Mouse (Mus musculus): ENCODE measurements at regions not wholly inside any gene's neighbourhood (a gene's known extent, or its start where the extent isn't known, plus 50 kb on each side); places are given as distances from the start of the nearest gene placed in this dataset.
A peak's percentile ranks its signal among the peaks of the same experiment; 100 is the strongest.

GRCm38 (mm10) chr17:47189770-47190169 lies 178.9 kb upstream of the Mrps10 start:
- Histone ChIP-seq H3K27ac (replicated peaks; ENCODE audit: low read depth, low read length) (no peak overlapping the region), H3K4me3 (ENCODE audit: insufficient read depth, low read depth, low read length) (no peak overlapping the region), H3K4me1 (ENCODE audit: control insufficient read depth, insufficient read depth, insufficient read length, low read length) (no peaks in the 10 kb centered on the region)

GRCm38 (mm10) chr17:47184148-47184547 lies 173.8 kb upstream of the Ubr2 start:
- peak overlapping the region; percentile 79 for H3K27ac ChIP-seq (replicated peaks; ENCODE audit: low read depth, low read length)
- no peak overlapping the region for H3K4me3 ChIP-seq (ENCODE audit: insufficient read depth, low read depth, low read length)
- no peaks in the 10 kb centered on the region; the same call in 1 of the 2 replicates for H3K4me1 ChIP-seq (ENCODE audit: control insufficient read depth, insufficient read depth, insufficient read length, low read length)

GRCm38 (mm10) chr17:47182118-47182517 lies 171.8 kb upstream of the Ubr2 start:
- H3K4me3 ChIP-seq (ENCODE audit: insufficient read depth, low read depth, low read length), result no peak overlapping the region
- H3K4me1 ChIP-seq (ENCODE audit: control insufficient read depth, insufficient read depth, insufficient read length, low read length), result no peaks in the 10 kb centered on the region; the same call in 1 of the 2 replicates
- peak overlapping the region; percentile 29; the same call in 1 of the 2 replicates for H3K27ac ChIP-seq (replicated peaks; ENCODE audit: low read depth, low read length)

GRCm38 (mm10) chr17:47179410-47179809 lies 169.1 kb upstream of the Ubr2 start:
- no peak overlapping the region for H3K27ac ChIP-seq (replicated peaks; ENCODE audit: low read depth, low read length)
- no peak overlapping the region for H3K4me3 ChIP-seq (ENCODE audit: insufficient read depth, low read depth, low read length)
- H3K4me1 ChIP-seq (ENCODE audit: control insufficient read depth, insufficient read depth, insufficient read length, low read length), result no peaks in the 10 kb centered on the region; the same call in 1 of the 2 replicates

- H3K27ac ChIP-seq (replicated peaks; ENCODE audit: low read depth, low read length), result no peak overlapping the region
Measured at GRCm38 (mm10) chr17:47178705-47179104, 168.3 kb upstream of the Ubr2 start.

GRCm38 (mm10) chr17:47177671-47178246 lies 167.4 kb upstream of the Ubr2 start:
- H3K4me3 ChIP-seq (ENCODE audit: insufficient read depth, low read depth, low read length), result no peak overlapping the region
- H3K27ac ChIP-seq (replicated peaks; ENCODE audit: low read depth, low read length), result no peak overlapping the region
- no peaks in the 10 kb centered on the region; the same call in 1 of the 2 replicates for H3K4me1 ChIP-seq (ENCODE audit: control insufficient read depth, insufficient read depth, insufficient read length, low read length)

More at GRCm38 (mm10) chr17:47178705-47179104, 168.3 kb upstream of the Ubr2 start:
- Histone ChIP-seq H3K4me3 (ENCODE audit: insufficient read depth, low read depth, low read length) (no peak overlapping the region), H3K4me1 (ENCODE audit: control insufficient read depth, insufficient read depth, insufficient read length, low read length) (no peaks in the 10 kb centered on the region; the same call in 1 of the 2 replicates)

- Histone ChIP-seq H3K4me1 (ENCODE audit: control insufficient read depth, insufficient read depth, insufficient read length, low read length) (no peaks in the 10 kb centered on the region), H3K27ac (replicated peaks; ENCODE audit: low read depth, low read length) (no peak overlapping the region)
Measured at GRCm38 (mm10) chr17:47176328-47176727, 166.0 kb upstream of the Ubr2 start.

GRCm38 (mm10) chr17:47174748-47175215 lies 164.4 kb upstream of the Ubr2 start:
- H3K4me3 ChIP-seq (ENCODE audit: insufficient read depth, low read depth, low read length), result peak overlapping the region; percentile 69
- no peaks in the 10 kb centered on the region for H3K4me1 ChIP-seq (ENCODE audit: control insufficient read depth, insufficient read depth, insufficient read length, low read length)
- H3K27ac ChIP-seq (replicated peaks; ENCODE audit: low read depth, low read length), result peak overlapping the region; percentile 53

More at GRCm38 (mm10) chr17:47176328-47176727, 166.0 kb upstream of the Ubr2 start:
- H3K4me3 ChIP-seq (ENCODE audit: insufficient read depth, low read depth, low read length), result no peak overlapping the region

- H3K27ac ChIP-seq (replicated peaks; ENCODE audit: low read depth, low read length), result no peak overlapping the region
- no peaks in the 10 kb centered on the region for H3K4me1 ChIP-seq (ENCODE audit: control insufficient read depth, insufficient read depth, insufficient read length, low read length)
- H3K4me3 ChIP-seq (ENCODE audit: insufficient read depth, low read depth, low read length), result no peak overlapping the region
Measured at GRCm38 (mm10) chr17:47171801-47172200, 161.4 kb upstream of the Ubr2 start.

GRCm38 (mm10) chr17:47170978-47171593 lies 160.7 kb upstream of the Ubr2 start:
- no peak overlapping the region for H3K4me3 ChIP-seq (ENCODE audit: insufficient read depth, low read depth, low read length)
- H3K27ac ChIP-seq (replicated peaks; ENCODE audit: low read depth, low read length), result no peak overlapping the region

GRCm38 (mm10) chr17:47168105-47168504 lies 157.7 kb upstream of the Ubr2 start:
- Histone ChIP-seq H3K27ac (replicated peaks; ENCODE audit: low read depth, low read length) (no peak overlapping the region), H3K4me3 (ENCODE audit: insufficient read depth, low read depth, low read length) (no peak overlapping the region), H3K4me1 (ENCODE audit: control insufficient read depth, insufficient read depth, insufficient read length, low read length) (no peaks in the 10 kb centered on the region)

More at GRCm38 (mm10) chr17:47170978-47171593, 160.7 kb upstream of the Ubr2 start:
- no peaks in the 10 kb centered on the region for H3K4me1 ChIP-seq (ENCODE audit: control insufficient read depth, insufficient read depth, insufficient read length, low read length)

GRCm38 (mm10) chr17:47163677-47164340 lies 153.5 kb upstream of the Ubr2 start:
- no peak overlapping the region for H3K4me3 ChIP-seq (ENCODE audit: insufficient read depth, low read depth, low read length)
- no peak overlapping the region for H3K27ac ChIP-seq (replicated peaks; ENCODE audit: low read depth, low read length)
- no peaks in the 10 kb centered on the region for H3K4me1 ChIP-seq (ENCODE audit: control insufficient read depth, insufficient read depth, insufficient read length, low read length)

- no peaks in the 10 kb centered on the region for H3K4me1 ChIP-seq (ENCODE audit: control insufficient read depth, insufficient read depth, insufficient read length, low read length)
- H3K27ac ChIP-seq (replicated peaks; ENCODE audit: low read depth, low read length), result no peak overlapping the region
- H3K4me3 ChIP-seq (ENCODE audit: insufficient read depth, low read depth, low read length), result no peak overlapping the region
Measured at GRCm38 (mm10) chr17:47162459-47162858, 152.1 kb upstream of the Ubr2 start.

- H3K4me3 ChIP-seq (ENCODE audit: insufficient read depth, low read depth, low read length), result no peak overlapping the region
- H3K4me1 ChIP-seq (ENCODE audit: control insufficient read depth, insufficient read depth, insufficient read length, low read length), result no peaks in the 10 kb centered on the region; the same call in 1 of the 2 replicates
- H3K27ac ChIP-seq (replicated peaks; ENCODE audit: low read depth, low read length), result no peak overlapping the region; the same call in 1 of the 2 replicates
Measured at GRCm38 (mm10) chr17:47156237-47156636, 145.9 kb upstream of the Ubr2 start.

GRCm38 (mm10) chr17:47151557-47152278 lies 141.4 kb upstream of the Ubr2 start:
- Histone ChIP-seq H3K4me1 (ENCODE audit: control insufficient read depth, insufficient read depth, insufficient read length, low read length) (no peaks in the 10 kb centered on the region; the same call in 1 of the 2 replicates), H3K27ac (replicated peaks; ENCODE audit: low read depth, low read length) (no peak overlapping the region), H3K4me3 (ENCODE audit: insufficient read depth, low read depth, low read length) (peak overlapping the region; percentile 38)
